8 mouse cellular contexts compared by ENCODE assay signal in the genomic region with DNA sequence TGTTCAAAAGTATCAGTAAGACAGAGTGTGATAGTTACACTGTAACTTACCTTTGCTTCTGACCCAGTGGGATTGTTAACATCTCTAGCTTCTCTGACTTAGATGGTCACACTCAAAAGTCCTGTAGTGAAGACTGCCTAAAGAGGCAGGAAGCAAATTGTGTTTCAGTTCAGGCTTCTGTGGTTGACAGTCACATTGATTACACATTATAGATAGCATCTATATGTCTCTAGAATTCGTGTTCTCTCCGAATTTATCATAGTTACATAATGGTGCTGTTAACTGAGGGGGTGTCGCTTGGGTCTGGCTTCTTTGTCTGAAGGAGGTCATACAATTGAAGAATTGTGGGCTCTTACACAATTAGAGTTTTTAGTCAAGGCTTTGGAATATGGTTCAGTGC. TPM values are rescaled to one million over a fixed set of nuclear protein-coding genes. Genes with fewer than 3 reads are reported as not detected.
DNase-seq lines count a peak whose midpoint lies in the region; ATAC-seq lines count a peak whose summit lies in the region.

No protein-coding gene starts in this region.

- H3K4me3 ChIP-seq in heart, embryonic 14.5 days (ENCODE audit: control insufficient read depth in 1 of 2, insufficient read depth in 1 of 2, low read depth in 1 of 2, low read length in 2 of 2) = peak overlapping the region in 1 of 2 experiments; percentile 100; a peak in 3 of 4 replicates
- H3K4me3 ChIP-seq in brown adipose tissue, adult 24 weeks (ENCODE audit: insufficient read depth, low read depth, low read length) = 0 out of 2 replicates have a peak overlapping the region, but pooled peaks have one; percentile 1
- H3K4me3 ChIP-seq in hindbrain, embryonic 16.5 days (ENCODE audit: low read length) = peak overlapping the region; percentile 99; the same call in 1 of the 2 replicates
- peak overlapping the region; percentile 99 for H3K4me3 ChIP-seq in midbrain, embryonic 14.5 days (replicated peaks; ENCODE audit: low read depth, low read length)

- peak overlapping the region; percentile 73 for H3K4me2 ChIP-seq in heart, embryonic 14.5 days (ENCODE audit: low read length)
- peak overlapping the region; percentile 74 for H3K4me2 ChIP-seq in hindbrain, embryonic 16.5 days (ENCODE audit: low read length)
- H3K4me2 ChIP-seq in midbrain, embryonic 14.5 days (ENCODE audit: low read length) = peak overlapping the region; percentile 75

- peak overlapping the region; percentile 100 for H3K9ac ChIP-seq in heart, embryonic 14.5 days (ENCODE audit: low read length)
- peak overlapping the region; percentile 31 for H3K9ac ChIP-seq in hindbrain, embryonic 16.5 days (ENCODE audit: low read depth, low read length)
- peak overlapping the region; percentile 96; the same call in 1 of the 2 replicates for H3K9ac ChIP-seq in midbrain, embryonic 14.5 days (replicated peaks; ENCODE audit: low read length)

- DNase-seq in heart, adult 9 months (ENCODE audit: low spot score in 2 of 2) = no peak
- DNase-seq in midbrain, embryonic 14.5 days = no peak
- no peak for DNase-seq in thymus, postnatal 10 days (ENCODE audit: low spot score in 2 of 2)
- no peak for DNase-seq in thymus, postnatal 25 days
- DNase-seq in embryo, embryonic 10 days (ENCODE audit: low spot score) = no peak

- H3K36me3 ChIP-seq in heart, embryonic 14.5 days (ENCODE audit: control insufficient read depth, insufficient read depth, low read length) = peaks cover 44% of the 10 kb centered on the region
- H3K36me3 ChIP-seq in hindbrain, embryonic 16.5 days (ENCODE audit: control insufficient read depth, insufficient read depth, low read length) = no peaks in the 10 kb centered on the region
- peaks cover 31% of the 10 kb centered on the region for H3K36me3 ChIP-seq in midbrain, embryonic 14.5 days (ENCODE audit: control insufficient read depth, insufficient read depth, low read length)

- 0 out of 4 replicates have a peak overlapping the region, but pooled peaks of 1 of the 2 experiments have one; percentile 8 for H3K27ac ChIP-seq in heart, embryonic 14.5 days (replicated peaks in 1 of 2; ENCODE audit: control insufficient read depth in 1 of 2, insufficient read depth in 1 of 2, low read depth in 2 of 2, low read length in 2 of 2)
- H3K27ac ChIP-seq in brown adipose tissue, adult 24 weeks (replicated peaks; ENCODE audit: low read depth, low read length) = no peak overlapping the region
- no peak overlapping the region for H3K27ac ChIP-seq in hindbrain, embryonic 16.5 days (ENCODE audit: low read depth, low read length)
- H3K27ac ChIP-seq in midbrain, embryonic 14.5 days (replicated peaks; ENCODE audit: low read depth, low read length) = no peak overlapping the region

- ATAC-seq in heart, embryonic 14.5 days (ENCODE audit: insufficient number of reproducible peaks, insufficient read depth, low FRiP score, low read depth) = no peak
- ATAC-seq in hindbrain, embryonic 16.5 days = no peak
- ATAC-seq in midbrain, embryonic 14.5 days (ENCODE audit: low FRiP score, low TSS enrichment) = no peak

- WGBS in heart, embryonic 14.5 days = 30% methylated on average over 3 of the region's 3 CpGs
- WGBS in hindbrain, embryonic 16.5 days = 64% methylated on average over 3 of the region's 3 CpGs
- 61% methylated on average over 3 of the region's 3 CpGs for WGBS in midbrain, embryonic 14.5 days

- peaks cover 4 to 23% of the 10 kb centered on the region in 2 experiments for H3K4me1 ChIP-seq in heart, embryonic 14.5 days (ENCODE audit: control insufficient read depth in 2 of 2, insufficient read depth in 2 of 2, low read length in 2 of 2)
- peaks cover 8% of the 10 kb centered on the region; the same call in 1 of the 2 replicates for H3K4me1 ChIP-seq in brown adipose tissue, adult 24 weeks (ENCODE audit: control insufficient read depth, insufficient read depth, insufficient read length, low read length)
- H3K4me1 ChIP-seq in hindbrain, embryonic 16.5 days (ENCODE audit: control insufficient read depth, insufficient read depth, low read depth, low read length) = peaks cover 21% of the 10 kb centered on the region
- H3K4me1 ChIP-seq in midbrain, embryonic 14.5 days (ENCODE audit: control insufficient read depth, insufficient read depth, low read length) = peaks cover 20% of the 10 kb centered on the region

- H3K27me3 ChIP-seq in heart, embryonic 14.5 days (ENCODE audit: control insufficient read depth, insufficient read depth, low read length) = no peaks in the 10 kb centered on the region
- no peaks in the 10 kb centered on the region for H3K27me3 ChIP-seq in hindbrain, embryonic 16.5 days (replicated peaks; ENCODE audit: control insufficient read depth, insufficient read depth, low read length)
- H3K27me3 ChIP-seq in midbrain, embryonic 14.5 days (ENCODE audit: control insufficient read depth, insufficient read depth, low read length) = no peaks in the 10 kb centered on the region

- H3K9me3 ChIP-seq in heart, embryonic 14.5 days (ENCODE audit: control insufficient read depth, low read length) = no peaks in the 10 kb centered on the region
- H3K9me3 ChIP-seq in hindbrain, embryonic 16.5 days (ENCODE audit: control insufficient read depth, low read length) = no peaks in the 10 kb centered on the region
- H3K9me3 ChIP-seq in midbrain, embryonic 14.5 days (ENCODE audit: control insufficient read depth, low read length) = no peaks in the 10 kb centered on the region

RNA-seq across cellular contexts. Expression of a gene that starts 1.5 kb away (rescaled TPM):
- polyA plus RNA-seq in heart, embryonic 14.5 days (2014; fragmentation: Nextera tagmentation; extraction: Ambion mirVana) = 3.1 and 3.4 TPM in 2 replicates
- 3.6 and 4.5 TPM in 2 replicates for polyA plus RNA-seq in brown adipose tissue, adult 24 weeks (2012; ENCODE audit: insufficient read depth, insufficient read length, missing spikeins)
- 3.5 and 3.6 TPM in 2 replicates for polyA plus RNA-seq in hindbrain, embryonic 16.5 days (2015; fragmentation: Nextera tagmentation; extraction: Ambion mirVana)
- 2.9 and 4.5 TPM in 2 replicates for polyA plus RNA-seq in midbrain, embryonic 14.5 days (2014; fragmentation: Nextera tagmentation; extraction: Ambion mirVana)

RNA-seq across cellular contexts. Expression of a gene that starts 1.5 kb away (rescaled TPM):
- polyA plus RNA-seq in heart, embryonic 14.5 days (2014; fragmentation: Nextera tagmentation; extraction: Ambion mirVana) = 339 and 411 TPM in 2 replicates
- polyA plus RNA-seq in brown adipose tissue, adult 24 weeks (2012; ENCODE audit: insufficient read depth, insufficient read length, missing spikeins) = 92.2 and 124 TPM in 2 replicates
- polyA plus RNA-seq in hindbrain, embryonic 16.5 days (2015; fragmentation: Nextera tagmentation; extraction: Ambion mirVana) = 379 and 403 TPM in 2 replicates
- polyA plus RNA-seq in midbrain, embryonic 14.5 days (2014; fragmentation: Nextera tagmentation; extraction: Ambion mirVana) = 238 and 249 TPM in 2 replicates

RNA-seq across cellular contexts. Expression of a gene that starts 28.1 kb away (rescaled TPM):
- polyA plus RNA-seq in heart, embryonic 14.5 days (2014; fragmentation: Nextera tagmentation; extraction: Ambion mirVana) = not detected in 2 replicates
- not detected in 2 replicates for polyA plus RNA-seq in brown adipose tissue, adult 24 weeks (2012; ENCODE audit: insufficient read depth, insufficient read length, missing spikeins)
- 0.03 and 0.04 TPM in 2 replicates for polyA plus RNA-seq in hindbrain, embryonic 16.5 days (2015; fragmentation: Nextera tagmentation; extraction: Ambion mirVana)
- not detected in 2 replicates for polyA plus RNA-seq in midbrain, embryonic 14.5 days (2014; fragmentation: Nextera tagmentation; extraction: Ambion mirVana)

RNA-seq across cellular contexts. Expression of a gene that starts 29.0 kb away (rescaled TPM):
- 0.77 and 1.3 TPM in 2 replicates for polyA plus RNA-seq in heart, embryonic 14.5 days (2014; fragmentation: Nextera tagmentation; extraction: Ambion mirVana)
- polyA plus RNA-seq in brown adipose tissue, adult 24 weeks (2012; ENCODE audit: insufficient read depth, insufficient read length, missing spikeins) = not detected in 2 replicates
- 2.4 and 3.0 TPM in 2 replicates for polyA plus RNA-seq in hindbrain, embryonic 16.5 days (2015; fragmentation: Nextera tagmentation; extraction: Ambion mirVana)
- polyA plus RNA-seq in midbrain, embryonic 14.5 days (2014; fragmentation: Nextera tagmentation; extraction: Ambion mirVana) = 1.4 and 2.0 TPM in 2 replicates

RNA-seq across cellular contexts. Expression of a gene that starts 33.9 kb away (rescaled TPM):
- polyA plus RNA-seq in heart, embryonic 14.5 days (2014; fragmentation: Nextera tagmentation; extraction: Ambion mirVana) = 675 and 694 TPM in 2 replicates
- polyA plus RNA-seq in brown adipose tissue, adult 24 weeks (2012; ENCODE audit: insufficient read depth, insufficient read length, missing spikeins) = 562 and 583 TPM in 2 replicates
- polyA plus RNA-seq in hindbrain, embryonic 16.5 days (2015; fragmentation: Nextera tagmentation; extraction: Ambion mirVana) = 254 and 262 TPM in 2 replicates
- polyA plus RNA-seq in midbrain, embryonic 14.5 days (2014; fragmentation: Nextera tagmentation; extraction: Ambion mirVana) = 352 and 382 TPM in 2 replicates

Comparison
In these comparisons a context has a peak if more than half of its experiments do, and no peak if none do; other contexts are left out.
1. H3K9ac ChIP-seq: peak in every context shown above with its lines; median percentile 100 in heart, embryonic 14.5 days; 96 in midbrain, embryonic 14.5 days; 31 in hindbrain, embryonic 16.5 days.